Mouse (Mus musculus) neural tube, embryonic 14.5 days (tissue): ENCODE results near the gene Mrgbp. TPM values are rescaled to one million over a fixed set of nuclear protein-coding genes. Genes with fewer than 3 reads are reported as not detected.

Experiments used
- ATAC-seq: fragments of 200-750 bp; cut with Nextera tagmentation; 2 replicates; pipeline ENCODE4 v1.8.0; 2017; ENCODE audit warnings: low read depth, mild to moderate bottlenecking, moderate TSS enrichment, moderate library complexity
- H3K27ac ChIP-seq: fragments of 300-500 bp; sonication (generic); 2 replicates; pipeline ENCODE4 v1.5.1; 2014; ENCODE audit warnings: low read depth, mild to moderate bottlenecking, control low read depth, low read length, moderate library complexity, mixed read lengths
- H3K27me3 ChIP-seq: fragments of 300-500 bp; sonication (generic); 2 replicates; pipeline ENCODE4 v1.6.1; 2014; ENCODE audit warnings: low read length; ENCODE audit not compliant: control insufficient read depth, insufficient read depth
- H3K36me3 ChIP-seq: fragments of 300-500 bp; sonication (generic); 2 replicates; pipeline ENCODE4 v1.6.1; 2014; ENCODE audit warnings: low read length, mixed read lengths; ENCODE audit not compliant: control insufficient read depth, insufficient read depth
- H3K4me1 ChIP-seq: fragments of 300-500 bp; sonication (generic); 2 replicates; pipeline ENCODE4 v1.6.1; 2014; ENCODE audit warnings: low read length; ENCODE audit not compliant: control insufficient read depth, insufficient read depth
- H3K4me2 ChIP-seq: fragments of 300-500 bp; sonication (generic); 2 replicates; pipeline ENCODE4 v1.6.1; 2014; ENCODE audit warnings: mild to moderate bottlenecking, low read depth, low read length, control low read depth
- H3K4me3 ChIP-seq: fragments of 300-500 bp; sonication (generic); 2 replicates; pipeline ENCODE4 v1.5.1; 2014; ENCODE audit warnings: low read depth, low read length, control low read depth, mixed read lengths
- H3K9ac ChIP-seq: fragments of 300-500 bp; sonication (generic); replicated peaks from 2 replicates; pipeline ENCODE4 v1.6.1; 2014; ENCODE audit warnings: low read depth, mild to moderate bottlenecking, control low read depth, low read length, mixed read lengths
- H3K9me3 ChIP-seq: fragments of 300-500 bp; sonication (generic); 2 replicates; pipeline ENCODE4 v1.6.1; 2016; ENCODE audit warnings: low read length; ENCODE audit not compliant: control insufficient read depth
- WGBS: fragments of 180-500 bp; shearing (Covaris S2); extraction: QIAGEN DNeasy Blood & Tissue Kit; methylation state at CpG from one replicate; pipeline ENCODE4 v1.1.7; 2014; 5-methylcytosine and 5-hydroxymethylcytosine counted together
- polyA plus RNA-seq: library from polyadenylated mRNA; unstranded; fragments of >200 nt; fragmentation: Nextera tagmentation; extraction: Ambion mirVana; gene quantifications from 2 replicates; pipeline ENCODE4 v1.2.1, GENCODE M21; 2014

Gene Mrgbp
- polyA plus RNA-seq, 1 experiment from 2014 or later, result 41.8 TPM

DNA sequence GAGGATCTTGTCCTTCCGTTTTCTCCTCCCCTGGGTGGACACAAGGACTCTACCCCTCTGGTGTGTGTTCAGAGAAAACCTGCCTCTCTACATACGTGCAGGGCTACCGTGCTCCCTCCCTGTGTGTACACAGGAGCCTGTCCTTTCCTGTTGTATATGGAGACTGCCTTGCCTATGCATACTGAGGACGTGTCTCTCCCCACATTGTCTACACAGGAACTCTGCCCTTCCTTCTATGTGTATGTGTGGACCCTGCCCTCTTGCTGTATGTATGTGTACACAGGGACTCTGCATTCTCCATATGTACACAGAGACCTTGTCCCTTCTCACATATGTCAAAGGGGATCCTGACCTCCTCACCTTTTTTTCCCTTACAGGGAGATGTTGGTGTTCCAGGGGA lies 29.2 kb downstream of the Mrgbp start:
- Histone ChIP-seq H3K9me3 (no peaks in the 10 kb centered on the region), H3K9ac (no peak overlapping the region), H3K4me2 (no peak overlapping the region), H3K36me3 (no peaks in the 10 kb centered on the region; the same call in 1 of the 2 replicates), H3K4me1 (no peaks in the 10 kb centered on the region), H3K4me3 (no peak overlapping the region), H3K27me3 (no peaks in the 10 kb centered on the region), H3K27ac (no peak overlapping the region)
- WGBS, result 81% methylated on average over 4 of the region's 4 CpGs
- ATAC-seq, result no peak

- Histone ChIP-seq H3K36me3 (no peaks in the 10 kb centered on the region), H3K27ac (no peak overlapping the region), H3K9ac (no peak overlapping the region), H3K9me3 (no peaks in the 10 kb centered on the region), H3K4me3 (no peak overlapping the region), H3K4me1 (no peaks in the 10 kb centered on the region), H3K4me2 (no peak overlapping the region), H3K27me3 (no peaks in the 10 kb centered on the region)
- ATAC-seq, result no peak
- 81% methylated on average over 2 of the region's 2 CpGs for WGBS
Observed at GRCm38 (mm10) chr2:180611882-180612281, 30.8 kb downstream of the Mrgbp start.

Other genes starting within 250 kb of the Mrgbp start
- gene Gata5, start 246.6 kb upstream of the Mrgbp start, polyA plus RNA-seq, result not detected in 2 replicates
- gene Slco4a1, start 125.1 kb upstream of the Mrgbp start, polyA plus RNA-seq, result 2.0 and 2.4 TPM in 2 replicates
- 1.6 and 2.3 TPM in 2 replicates for gene Ntsr1, start 81.3 kb upstream of the Mrgbp start, polyA plus RNA-seq
- gene Ogfr, start 7.9 kb downstream of the Mrgbp start, polyA plus RNA-seq, result 87.9 and 92.3 TPM in 2 replicates
- gene Col9a3, start 16.5 kb downstream of the Mrgbp start, polyA plus RNA-seq, result 53.2 and 55.7 TPM in 2 replicates
- gene Tcfl5, start 61.4 kb downstream of the Mrgbp start, polyA plus RNA-seq, result 0.53 and 0.75 TPM in 2 replicates
- gene Dido1, start 128.7 kb downstream of the Mrgbp start, polyA plus RNA-seq, result 29.0 and 34.8 TPM in 2 replicates
- gene Gid8, start 128.8 kb downstream of the Mrgbp start, polyA plus RNA-seq, result 53.3 and 56.5 TPM in 2 replicates
- 0.17 and 0.21 TPM in 2 replicates for gene Slc17a9, start 144.0 kb downstream of the Mrgbp start, polyA plus RNA-seq
- 2.2 and 2.8 TPM in 2 replicates for gene Bhlhe23, start 195.6 kb downstream of the Mrgbp start, polyA plus RNA-seq